Mouse (Mus musculus): ENCODE results near the gene Hdac9.

Gene Hdac9

DNA sequence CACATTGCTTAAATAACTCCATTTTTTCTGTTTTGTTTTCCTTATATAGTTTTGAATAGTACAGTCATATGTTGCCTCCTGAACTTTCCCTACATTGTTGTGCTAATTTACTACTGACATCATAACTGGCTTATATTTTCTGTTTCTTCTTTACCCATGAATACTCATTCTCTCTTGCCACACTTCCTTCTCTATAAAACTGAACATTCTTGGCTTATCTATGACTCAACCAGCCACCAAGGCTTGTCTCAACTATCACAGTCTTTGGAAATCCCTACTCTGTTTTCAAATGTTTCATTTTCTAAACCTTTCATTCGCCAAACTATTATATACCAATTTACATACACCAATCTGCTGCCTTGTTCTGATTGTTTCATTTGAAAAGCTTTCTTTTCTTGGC lies 108.7 kb downstream of the Hdac9 start:
- DNase-seq (ENCODE audit: low read depth, low spot score) = no peak

DNA sequence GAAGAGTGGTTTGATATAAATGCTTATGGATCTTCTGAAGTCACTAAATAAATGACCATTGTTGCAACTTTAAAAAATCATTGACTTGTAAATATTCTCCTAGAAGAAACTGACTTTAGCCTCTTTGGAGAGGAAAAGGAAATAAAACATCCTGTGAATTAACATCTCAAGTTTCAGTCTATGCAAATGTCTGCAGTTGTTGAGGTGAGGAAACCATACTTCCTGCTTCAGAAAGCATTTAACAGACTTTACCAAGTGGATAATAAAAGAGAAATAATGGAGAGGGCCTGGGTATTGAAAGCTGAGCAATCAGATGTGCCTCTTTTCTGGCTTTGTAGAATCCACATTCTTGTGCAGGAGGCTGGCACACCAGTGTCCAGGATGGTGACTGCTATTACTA lies 110.4 kb downstream of the Hdac9 start:
- peak; percentile 41 for DNase-seq (ENCODE audit: low read depth, low spot score)

DNA sequence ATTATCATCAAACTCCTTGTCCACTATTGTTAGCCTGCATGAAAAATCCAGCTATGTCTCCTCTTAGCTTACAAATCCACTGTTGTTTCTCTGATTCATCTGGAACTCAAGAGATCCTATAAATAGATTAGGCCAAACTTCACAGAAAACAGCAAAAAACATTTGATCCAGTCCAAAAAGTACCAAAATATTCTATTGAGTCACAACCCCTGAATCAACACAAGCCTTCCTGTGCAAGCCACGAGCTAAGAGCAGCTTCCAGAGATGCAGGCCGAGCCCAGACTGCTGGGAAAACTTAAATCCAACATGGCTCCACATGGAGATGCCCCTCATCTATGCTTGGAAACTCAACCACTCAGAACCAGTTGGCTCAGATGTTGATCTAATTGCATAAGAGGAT lies 113.2 kb downstream of the Hdac9 start:
- no peak for DNase-seq (ENCODE audit: low read depth, low spot score)

DNA sequence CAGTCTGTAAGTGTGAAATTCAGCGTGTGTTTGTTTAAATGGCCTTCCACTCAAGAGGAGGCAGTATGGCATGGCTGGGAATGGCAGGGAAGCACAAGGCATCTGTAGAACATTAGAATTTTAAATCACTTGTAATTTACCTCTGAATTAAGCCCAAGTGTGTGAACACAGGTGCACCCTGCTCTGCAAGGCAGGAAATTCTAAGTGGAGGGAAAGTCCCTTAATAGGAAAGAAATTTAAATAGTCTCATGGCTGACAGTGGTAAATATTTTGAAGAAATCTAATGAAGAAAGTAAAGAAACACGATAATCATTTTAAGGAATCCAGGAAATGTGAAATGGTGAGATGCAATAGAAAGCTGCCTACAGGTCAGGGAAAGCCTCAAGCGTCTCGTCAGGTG lies 114.6 kb downstream of the Hdac9 start:
- peak; percentile 55 for DNase-seq (ENCODE audit: low read depth, low spot score)

DNA sequence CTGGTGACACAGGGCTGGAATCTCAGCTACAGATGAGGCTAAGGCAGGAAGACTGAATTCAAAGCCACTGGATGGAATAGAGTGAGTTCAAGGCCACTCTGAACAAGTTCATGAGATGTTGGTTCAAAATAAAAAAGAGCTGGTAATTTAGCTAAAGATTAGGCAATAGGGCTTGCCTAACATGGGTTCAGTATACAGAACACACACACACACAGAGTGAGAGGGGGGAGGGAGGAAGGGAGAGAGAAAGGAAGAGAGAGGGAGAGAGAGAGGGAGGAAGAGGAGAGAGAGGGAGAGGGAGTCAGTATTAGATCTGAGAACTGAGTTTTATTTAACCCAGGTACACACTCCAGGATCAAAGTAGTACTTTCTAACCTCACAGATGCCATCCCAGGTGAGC lies 115.1 kb downstream of the Hdac9 start:
- DNase-seq (ENCODE audit: low read depth, low spot score) = no peak

DNA sequence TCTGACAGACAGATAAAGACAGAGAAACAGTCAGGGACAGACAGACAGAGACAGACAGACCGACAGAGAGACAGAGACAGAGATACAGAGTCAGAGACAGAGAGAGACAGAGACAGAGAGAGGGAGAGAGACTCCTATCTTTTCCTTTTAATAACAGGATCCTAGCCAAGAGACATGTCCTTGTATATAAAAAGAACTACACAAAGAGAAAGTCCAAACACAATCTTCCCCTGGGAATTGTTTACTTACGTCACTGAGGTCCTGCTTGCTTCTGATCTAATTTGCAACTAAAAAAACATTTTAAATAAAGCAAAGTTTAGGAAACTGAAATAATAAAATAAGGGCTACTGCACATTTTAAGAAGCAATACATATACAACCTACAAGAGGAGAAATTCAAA lies 119.5 kb downstream of the Hdac9 start:
- DNase-seq (ENCODE audit: low read depth, low spot score) = no peak

DNA sequence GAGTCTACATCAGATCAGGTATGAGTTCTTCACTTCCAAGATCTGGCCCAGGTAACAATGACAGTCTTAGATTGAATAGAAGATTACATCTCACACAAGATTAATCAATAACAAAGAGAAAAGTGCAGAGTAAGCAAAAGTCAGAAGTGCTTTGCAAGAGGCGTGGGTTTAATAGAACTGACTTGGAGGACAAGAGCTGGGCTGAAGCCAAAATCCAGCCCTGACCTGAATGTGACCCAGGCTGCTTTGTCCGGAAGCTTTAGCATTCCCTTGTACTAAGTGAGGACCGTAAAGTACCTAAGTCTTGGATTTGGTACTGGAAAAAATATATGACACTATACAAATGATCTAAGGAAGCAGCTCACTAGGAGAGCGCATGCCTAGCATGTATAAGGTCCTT lies 121.4 kb downstream of the Hdac9 start:
- DNase-seq (ENCODE audit: low read depth, low spot score) = no peak

DNA sequence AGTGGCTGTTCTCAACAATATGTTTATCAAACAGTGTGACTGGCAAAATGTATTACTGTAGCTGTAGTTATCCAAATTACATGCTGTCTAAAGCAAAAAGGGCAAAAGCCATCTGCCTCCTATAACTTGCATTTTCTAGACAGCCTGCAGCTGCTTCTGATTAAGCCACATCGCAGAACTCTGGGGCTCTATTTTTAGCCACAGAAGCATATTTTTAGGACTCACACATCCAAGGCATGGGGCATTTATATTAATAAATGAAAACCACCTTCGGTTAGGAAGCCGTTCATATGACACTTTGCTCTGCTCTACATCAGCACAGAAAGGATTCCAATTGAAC lies 124.8 kb downstream of the Hdac9 start:
- no peak for DNase-seq (ENCODE audit: low read depth, low spot score)

DNA sequence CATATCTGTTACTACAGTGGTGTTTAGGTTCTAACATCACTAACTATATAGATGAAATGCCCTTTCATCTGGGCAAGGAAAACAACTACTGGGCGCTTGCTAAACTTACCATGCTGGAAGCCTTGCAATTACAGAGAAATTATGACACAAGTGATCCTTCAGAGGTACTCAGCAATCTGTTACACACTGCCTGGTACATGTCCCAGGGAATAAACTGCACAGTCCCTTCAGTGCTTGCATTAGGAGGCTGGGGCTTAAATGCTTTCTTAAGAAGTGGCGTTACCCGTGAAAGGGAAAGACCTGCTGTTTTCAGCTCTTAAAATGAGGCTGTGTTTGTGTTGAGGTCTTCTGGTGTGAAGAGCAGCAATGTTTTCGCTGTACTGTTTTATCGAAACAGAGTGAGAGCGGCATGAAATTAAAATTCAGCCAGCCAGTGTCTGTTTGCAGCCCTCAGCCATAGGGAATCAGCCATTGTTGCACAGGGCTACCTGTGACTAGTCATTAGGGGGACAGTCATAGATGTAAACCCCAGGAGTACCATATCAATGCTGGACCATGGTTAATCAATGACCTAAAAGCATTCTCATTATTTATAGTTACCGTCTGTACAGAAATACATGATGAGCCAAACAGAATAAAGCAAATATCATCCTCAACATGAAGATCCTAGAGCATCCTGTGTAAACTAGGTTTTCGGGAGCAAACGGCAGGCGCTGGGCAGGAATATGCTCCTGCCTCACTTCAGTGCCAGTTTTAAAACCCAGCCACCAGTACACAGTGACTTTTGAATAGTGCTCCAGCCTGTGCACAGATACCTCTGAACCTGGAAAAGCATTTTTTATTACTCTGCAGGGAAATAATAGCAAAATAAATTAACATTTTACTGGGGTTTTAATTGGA lies 125.4 kb downstream of the Hdac9 start:
- DNase-seq (ENCODE audit: low read depth, low spot score) = no peak

DNA sequence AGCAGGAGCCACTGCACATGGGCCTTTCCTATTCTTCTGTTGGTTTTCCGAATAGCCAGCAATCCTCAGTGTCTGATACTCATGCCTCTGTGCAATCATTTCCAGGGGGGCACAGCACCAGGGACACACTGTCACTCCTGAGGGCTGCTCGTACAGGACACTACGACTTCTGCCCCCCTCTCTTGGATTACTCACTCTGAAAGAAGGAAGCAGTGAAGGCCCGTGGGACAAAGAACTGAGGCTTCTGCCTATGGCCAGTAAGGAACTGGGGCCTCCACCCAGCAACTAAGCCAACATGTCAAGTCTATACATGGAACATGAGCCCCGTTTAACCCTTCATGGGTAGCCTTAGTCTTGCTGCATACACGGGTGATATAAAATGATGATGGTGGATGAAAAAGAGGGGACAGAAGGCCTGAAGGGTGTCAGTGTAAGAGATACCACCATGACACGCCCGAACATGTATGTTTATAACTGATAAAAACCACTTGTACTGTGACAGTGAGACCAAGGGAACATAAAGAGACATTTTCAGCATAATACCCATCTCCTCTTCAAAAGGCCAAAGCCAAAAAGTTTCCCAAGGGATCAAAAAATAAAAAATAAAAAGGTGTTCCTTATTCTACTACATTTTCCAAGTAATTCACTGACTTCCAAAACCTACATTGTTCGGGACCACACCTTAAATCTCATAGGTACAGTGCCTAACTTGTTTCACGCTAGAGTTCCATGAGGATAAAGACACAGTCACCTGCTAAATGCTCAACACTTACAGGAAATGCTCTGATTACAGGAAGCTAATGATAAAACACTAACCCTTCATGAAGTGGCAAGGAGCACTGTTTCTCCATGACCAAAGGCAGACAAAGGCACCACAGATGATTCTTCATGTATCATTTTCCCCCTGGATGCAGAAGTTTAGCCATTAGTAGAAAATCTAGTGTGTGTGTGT lies 127.6 kb downstream of the Hdac9 start:
- no peak for DNase-seq (ENCODE audit: low read depth, low spot score)

DNA sequence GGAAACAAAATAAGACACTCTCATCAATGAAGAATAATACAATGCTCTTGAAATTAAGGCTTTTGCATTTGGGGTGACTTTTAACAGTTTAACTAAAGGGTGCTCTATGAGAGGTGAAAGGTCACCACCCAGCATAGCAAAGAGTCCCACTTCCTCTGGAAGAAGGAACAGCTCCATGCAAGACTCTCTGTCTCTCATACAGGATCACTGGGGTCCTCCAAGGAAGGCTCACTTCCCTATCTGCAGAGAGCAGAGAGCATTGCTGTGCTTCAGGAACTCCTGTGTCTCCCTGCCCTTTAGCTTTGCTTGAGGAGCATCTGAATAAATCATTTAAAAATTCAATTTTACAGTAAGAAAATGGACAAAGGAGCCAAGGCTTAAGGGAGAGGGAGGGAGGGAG lies 129.5 kb downstream of the Hdac9 start:
- no peak for DNase-seq (ENCODE audit: low read depth, low spot score)

DNA sequence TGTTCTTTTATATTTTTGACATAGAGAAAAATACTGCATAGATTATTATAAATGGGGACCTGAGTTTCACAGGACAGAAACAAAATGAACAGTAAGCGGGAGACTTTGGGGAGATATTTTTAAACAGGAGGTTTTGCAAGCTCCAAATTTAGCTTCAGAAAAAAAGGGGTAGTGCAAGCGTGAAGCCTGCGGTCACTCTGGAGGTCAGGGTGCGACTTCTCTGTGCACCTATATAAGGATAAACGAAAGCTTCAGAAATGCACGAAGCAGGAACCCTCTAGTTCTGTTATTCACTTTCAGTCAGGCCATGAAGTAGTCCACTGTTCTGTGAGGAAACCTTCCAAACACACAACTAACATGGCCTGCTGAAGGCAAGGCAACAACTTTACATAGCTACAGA lies 133.3 kb downstream of the Hdac9 start:
- DNase-seq (ENCODE audit: low read depth, low spot score) = no peak

DNA sequence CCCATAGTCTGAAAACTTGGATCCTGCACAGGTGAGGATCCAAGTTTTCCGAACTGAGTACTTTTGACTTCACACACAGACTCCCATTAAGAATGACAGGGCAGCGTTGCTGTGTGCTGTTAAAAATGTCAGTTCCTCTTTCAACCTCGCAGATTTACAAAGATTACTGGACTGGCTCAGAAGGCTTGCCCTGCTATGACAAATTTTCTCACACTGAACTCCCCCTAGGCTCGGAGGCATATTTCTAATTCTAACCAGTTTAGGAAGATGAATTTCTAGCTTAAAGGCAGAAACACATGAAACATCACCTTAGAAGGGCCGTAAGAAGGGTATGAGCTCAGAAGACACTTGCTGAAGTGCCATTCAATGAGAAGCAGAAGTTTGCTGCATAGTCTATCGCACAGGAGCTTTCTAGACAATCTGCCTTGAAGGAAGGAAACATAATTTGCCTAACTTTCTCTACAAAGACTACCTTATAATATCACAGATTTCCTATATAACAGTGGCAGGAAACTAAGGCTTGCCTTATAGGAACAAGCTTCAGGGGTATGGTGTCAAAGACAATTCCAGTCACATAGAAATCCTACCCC lies 137.4 kb downstream of the Hdac9 start:
- no peak for DNase-seq (ENCODE audit: low read depth, low spot score)

DNA sequence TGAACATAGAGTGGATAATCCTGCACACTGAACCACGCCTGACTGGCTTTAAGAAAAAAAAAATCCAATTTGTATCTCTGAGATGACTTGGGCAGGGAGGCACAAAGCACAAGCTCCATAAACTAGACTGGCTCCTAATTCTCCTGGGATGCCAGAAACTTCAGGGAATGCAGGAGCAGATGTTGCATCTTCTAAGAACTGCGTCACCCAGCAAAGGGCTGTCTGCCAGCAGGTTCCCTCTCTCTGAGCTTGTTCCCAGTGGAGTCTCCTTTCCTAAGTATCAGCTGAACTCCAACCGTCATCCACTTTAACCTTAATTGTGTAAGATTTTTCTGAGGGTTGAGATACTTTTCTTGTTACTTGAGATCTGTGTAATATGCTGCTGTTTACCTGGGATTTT lies 140.7 kb downstream of the Hdac9 start:
- DNase-seq (ENCODE audit: low read depth, low spot score) = no peak

DNA sequence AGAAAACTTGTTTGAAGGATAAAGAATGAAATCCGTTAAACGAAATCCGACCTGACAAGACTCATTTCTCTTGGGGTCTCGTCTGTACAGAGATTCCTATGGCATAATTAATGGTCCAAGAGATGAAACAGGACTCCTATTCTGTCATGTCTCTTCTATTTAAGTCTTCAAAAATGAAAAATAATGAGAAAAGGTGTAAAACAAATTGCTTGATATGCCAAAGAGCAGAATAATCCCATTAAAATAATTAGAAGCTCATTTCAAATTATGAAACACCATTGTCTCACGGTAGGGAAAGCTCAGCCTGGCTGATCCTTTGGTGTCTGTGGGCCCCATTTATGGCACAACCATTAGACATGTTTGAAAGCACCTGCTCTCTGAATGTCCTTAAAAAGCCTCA lies 142.8 kb downstream of the Hdac9 start:
- DNase-seq (ENCODE audit: low read depth, low spot score) = no peak

DNA sequence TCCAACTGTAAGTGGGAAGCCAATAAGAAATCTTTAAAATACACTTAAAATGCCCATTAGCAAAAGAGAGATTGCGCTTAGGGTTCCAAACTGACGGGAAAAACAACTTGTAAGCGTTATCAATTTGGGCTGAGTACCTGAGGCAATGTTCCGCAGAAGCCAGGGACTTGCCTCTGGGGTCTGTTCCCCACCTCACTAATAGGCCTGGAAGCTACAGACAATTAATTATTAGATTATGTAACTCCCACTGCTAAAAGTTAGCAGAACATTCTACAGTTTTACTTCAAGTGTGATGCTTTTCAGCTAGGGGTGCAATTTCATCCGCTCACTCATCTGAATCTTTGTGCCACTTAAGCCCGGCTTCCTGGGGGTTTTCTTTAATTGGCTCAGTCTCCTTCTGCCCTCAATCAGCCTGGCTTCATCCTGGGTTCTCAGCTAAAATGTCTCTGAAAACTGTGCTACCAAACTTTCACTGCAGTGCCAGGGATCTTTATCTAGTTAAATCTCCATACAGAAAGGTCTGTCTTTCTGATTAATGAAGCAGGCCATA lies 149.6 kb downstream of the Hdac9 start:
- no peak for DNase-seq (ENCODE audit: low read depth, low spot score)

DNA sequence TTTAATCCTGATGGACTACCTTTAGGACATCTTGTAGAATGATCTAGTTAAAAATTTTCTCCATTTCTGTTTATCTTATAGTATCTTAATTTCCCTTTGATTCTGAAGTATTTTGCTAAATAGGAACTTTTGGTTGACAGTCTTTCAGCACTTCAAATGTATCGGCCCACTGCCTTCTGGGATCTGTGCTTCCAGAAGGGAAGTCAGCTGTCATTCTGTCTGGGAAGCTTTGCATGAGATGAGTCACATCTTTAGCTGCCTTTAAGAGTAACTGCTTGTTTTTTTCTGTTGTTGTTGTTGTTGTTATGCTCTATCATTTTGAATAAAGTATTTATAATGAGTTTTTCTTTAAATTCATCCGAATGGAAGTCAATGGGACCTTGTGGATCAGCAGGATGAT lies 169.6 kb downstream of the Hdac9 start:
- DNase-seq (ENCODE audit: low read depth, low spot score) = no peak

DNA sequence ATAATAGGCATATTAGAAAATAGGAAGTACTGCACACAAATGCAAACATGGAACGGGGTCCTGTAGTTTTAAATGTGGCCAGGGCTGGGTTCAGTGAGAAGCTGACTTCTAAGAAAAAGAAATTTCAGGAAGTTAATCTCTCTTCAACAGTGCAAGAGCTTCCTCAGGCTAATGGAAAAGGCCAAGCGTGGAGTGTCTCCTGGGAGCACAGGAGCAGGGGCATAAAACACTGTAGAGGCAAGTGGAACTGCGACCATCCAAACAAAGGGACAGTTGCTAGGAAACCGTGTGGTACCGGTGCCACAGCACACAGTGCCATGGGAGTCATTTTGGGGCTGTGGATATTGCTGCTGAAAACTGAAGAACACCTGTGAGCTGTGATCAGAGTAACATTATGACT lies 191.7 kb downstream of the Hdac9 start:
- no peak for DNase-seq (ENCODE audit: low read depth, low spot score)

DNA sequence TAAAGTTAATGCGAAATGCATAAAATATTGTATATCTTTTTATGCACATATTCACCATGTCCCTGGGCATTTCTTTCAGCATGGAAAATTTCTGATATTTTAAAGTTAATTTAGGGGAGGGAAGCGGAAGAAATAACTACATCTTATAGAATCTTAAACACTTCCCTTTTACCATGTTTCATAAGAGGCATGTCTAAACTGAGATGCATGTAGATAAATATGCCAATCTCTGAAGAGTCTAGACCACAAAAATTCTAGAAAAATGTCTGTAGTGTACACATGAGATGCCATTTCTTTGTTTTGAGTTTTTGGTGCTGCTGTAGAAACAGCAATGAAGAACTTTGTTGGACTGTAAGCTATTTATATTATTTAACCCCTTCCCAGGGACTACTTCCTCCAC lies 192.6 kb downstream of the Hdac9 start:
- no peak for DNase-seq (ENCODE audit: low read depth, low spot score)

DNA sequence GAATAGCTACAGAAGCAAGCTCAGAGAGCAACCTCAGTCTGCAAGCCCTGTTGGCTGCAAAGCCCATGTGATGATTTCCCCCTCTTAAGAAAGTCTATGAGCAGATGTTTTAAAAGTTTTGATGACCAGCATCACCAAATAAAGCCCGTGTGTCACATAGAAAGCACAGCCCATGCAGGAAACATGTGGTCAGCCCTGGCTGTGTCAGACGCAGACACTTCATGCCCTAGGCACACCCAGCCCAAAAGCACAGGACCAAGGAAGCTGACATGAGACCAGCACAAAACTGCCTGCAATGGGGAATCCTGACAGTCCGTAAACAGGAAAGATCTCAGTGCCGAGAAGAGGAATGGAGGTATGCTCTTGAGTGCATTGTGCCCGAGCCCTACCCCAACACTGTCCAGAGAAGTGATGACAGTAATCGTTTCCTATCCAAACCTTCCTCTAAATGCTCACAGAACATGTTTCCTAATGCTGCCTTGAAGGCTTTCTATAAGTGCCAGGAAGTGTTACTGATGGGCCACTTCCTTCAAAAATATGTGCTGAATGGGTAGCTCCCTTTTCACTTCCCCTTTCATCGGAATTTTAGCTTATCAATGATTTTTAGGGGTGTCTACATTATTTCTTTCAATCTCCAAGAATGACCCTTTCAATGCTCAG lies 193.9 kb downstream of the Hdac9 start:
- DNase-seq (ENCODE audit: low read depth, low spot score) = no peak

DNA sequence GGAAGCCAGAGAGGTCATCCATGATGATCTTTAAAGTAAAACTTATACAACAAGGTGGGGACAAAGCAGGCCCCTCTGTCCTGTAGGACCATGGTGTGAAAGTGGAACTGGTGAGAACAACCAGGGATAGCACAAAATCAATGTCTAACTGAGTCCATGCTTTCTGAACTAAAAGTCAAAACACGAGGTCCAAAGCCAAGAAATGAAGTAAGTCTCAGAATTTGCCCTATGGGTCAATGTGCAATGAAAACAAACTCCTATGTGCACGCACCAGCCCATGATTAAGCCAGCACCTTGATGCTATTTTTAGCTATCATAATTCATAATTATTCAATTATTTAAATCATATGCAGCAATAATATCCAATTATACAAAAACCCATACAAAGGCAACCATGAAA lies 196.0 kb downstream of the Hdac9 start:
- DNase-seq (ENCODE audit: low read depth, low spot score) = no peak

Measured in CD4-positive, CD25-positive, alpha-beta regulatory T cell, adult 2 months (primary cell).